Mouse (Mus musculus): ENCODE results near the gene Kif13a.

- no peak for TF ChIP-seq CTCF (IDR thresholded peaks at IDR 0.05; ENCODE audit: borderline replicate concordance, insufficient read depth, low read depth, low read length)
- TF ChIP-seq POLR2A (IDR thresholded peaks at IDR 0.05; ENCODE audit: borderline replicate concordance, insufficient read depth, low read length): no peak
Observed at GRCm38 (mm10) chr13:46796381-46796780, 133.3 kb downstream of the Kif13a start.

Data from cerebellum, adult 2 months (tissue).